Mouse (Mus musculus) left cerebral cortex, adult 9 months (tissue): ENCODE data around the gene Dpyd.

Source experiments
- DNase-seq, 2 experiments: peaks; one replicate each; pipeline ENCODE4 v3.0.0; 2022; ENCODE audit warnings: low spot score in 2 of 2

The Dpyd gene

DNA sequence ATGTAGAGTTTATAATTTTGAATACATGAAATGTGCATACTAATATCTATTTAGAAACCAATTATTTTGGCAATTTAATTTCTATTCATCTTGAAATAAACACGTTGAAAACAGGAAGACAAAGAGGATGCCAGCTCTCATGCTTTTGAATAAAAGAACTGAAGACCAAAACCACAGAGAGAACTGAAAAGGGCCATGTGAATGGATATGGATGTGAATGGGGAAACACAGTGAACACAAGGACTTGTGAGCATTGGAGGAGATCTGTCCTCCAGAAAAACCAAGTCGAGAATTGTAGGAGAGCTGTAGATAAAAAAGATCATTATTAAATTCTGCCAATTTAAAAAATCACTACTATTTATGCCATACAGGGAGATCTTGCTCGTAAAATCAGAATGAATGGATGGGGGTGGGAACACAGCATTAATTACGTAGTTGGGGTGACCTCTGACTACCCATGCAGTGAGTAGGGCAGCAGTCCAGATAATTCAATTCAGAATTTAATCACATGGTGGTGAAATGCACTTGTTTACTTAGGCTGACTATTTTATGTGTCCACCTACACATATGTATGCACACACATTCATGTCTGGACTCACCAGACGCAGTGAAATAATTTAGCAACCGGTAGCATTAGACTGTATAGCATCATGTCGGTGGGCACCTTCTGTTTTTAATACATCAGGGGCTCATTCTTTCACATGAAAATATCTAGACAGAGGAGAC is 114.3 kb downstream of the Dpyd start:
- DNase-seq: no peak

DNA sequence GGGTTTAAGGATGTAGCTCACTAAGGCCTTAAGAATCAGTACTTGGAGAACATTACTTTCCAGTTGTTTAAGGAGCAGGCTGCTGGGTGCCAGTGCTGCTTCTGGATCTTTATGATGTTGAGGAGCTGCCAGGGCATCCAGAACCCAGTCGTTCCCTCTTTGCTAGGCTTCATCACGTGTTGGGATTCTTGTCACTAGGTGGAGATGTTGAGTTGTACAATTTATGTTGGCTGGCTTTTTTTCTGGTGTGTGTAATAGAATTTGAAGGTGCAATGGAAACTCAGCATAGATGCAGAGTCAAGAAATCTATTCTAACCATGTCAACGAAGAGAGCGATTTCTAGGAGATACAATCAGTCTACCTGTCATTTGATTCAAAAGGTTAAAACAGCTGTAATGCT is 118.9 kb downstream of the Dpyd start:
- DNase-seq: no peak

DNA sequence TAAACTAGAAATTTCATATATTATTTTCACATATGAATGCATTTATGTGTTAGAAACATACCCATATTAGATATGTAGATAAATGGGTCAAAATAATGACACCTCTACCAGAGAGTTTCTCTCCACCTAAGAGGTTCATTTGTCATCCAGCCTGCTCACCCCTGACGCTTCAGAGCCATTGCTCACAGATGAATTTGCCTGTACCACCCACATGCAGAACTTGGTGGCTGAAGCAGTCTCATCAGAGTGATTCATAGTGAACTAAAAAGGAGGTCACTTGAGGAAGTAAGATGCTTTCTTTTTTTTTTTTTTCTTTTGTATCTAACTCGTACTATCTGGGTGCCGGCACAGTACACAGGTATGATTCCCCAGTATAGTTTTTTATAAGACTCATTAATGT is 188.3 kb downstream of the Dpyd start:
- DNase-seq: peak in 1 of 2 experiments; percentile 9

DNA sequence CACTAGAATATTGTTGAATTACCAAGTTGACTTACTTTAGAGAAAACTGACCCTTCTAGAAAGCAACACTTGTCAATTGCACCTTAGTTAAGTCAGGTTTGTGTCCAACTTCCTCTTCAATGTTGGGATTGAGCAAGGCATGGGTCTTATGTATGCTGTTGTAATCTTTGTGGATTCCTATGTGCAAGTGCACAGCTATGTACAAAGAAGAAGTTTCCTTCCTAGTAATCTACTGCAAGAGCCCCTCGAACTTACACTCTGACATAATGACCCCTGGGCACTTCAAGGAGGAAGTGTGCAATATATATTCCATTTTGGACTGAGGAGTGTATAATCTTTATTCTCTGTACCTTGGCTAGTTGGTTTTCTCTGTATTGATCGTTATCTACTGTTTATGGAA is 191.7 kb downstream of the Dpyd start:
- DNase-seq: no peak

DNA sequence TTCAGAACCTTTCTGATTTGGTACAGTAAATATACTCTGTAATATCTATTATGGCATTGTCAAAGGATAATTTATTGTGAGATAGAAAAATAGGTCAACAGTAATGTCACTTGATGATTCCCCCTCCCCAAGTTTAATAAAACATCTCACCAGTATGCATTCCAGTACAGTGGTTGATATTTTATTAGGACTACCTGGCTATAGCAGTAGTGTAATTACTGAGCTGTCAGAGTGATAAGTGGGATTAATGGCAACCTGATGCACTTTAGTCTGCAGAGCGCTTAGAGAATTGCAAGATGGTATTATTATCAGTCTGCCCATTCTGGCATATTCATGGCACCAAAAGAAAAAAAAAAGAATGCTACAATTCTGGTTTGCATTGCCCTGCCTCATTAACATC is 194.2 kb downstream of the Dpyd start:
- DNase-seq: no peak

DNA sequence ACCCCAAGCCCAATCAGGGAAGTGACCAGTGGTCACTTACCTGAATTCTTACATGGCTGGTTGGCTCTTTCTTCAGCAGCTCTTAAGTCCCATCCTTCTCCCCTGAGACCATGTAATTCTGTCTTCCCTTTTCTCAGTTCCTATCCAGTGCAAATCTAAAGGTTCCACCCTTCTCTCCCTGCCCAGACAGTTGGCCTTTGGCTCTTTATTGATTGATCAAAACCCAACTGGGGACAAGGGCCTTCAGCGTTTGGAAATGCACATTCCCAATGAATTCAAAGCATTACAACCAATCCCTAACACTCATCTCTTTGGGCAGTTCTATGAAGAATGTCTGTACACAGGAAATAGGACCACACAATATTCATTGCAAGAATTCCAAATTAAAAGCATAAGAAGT is 251.0 kb downstream of the Dpyd start:
- no peak for DNase-seq

DNA sequence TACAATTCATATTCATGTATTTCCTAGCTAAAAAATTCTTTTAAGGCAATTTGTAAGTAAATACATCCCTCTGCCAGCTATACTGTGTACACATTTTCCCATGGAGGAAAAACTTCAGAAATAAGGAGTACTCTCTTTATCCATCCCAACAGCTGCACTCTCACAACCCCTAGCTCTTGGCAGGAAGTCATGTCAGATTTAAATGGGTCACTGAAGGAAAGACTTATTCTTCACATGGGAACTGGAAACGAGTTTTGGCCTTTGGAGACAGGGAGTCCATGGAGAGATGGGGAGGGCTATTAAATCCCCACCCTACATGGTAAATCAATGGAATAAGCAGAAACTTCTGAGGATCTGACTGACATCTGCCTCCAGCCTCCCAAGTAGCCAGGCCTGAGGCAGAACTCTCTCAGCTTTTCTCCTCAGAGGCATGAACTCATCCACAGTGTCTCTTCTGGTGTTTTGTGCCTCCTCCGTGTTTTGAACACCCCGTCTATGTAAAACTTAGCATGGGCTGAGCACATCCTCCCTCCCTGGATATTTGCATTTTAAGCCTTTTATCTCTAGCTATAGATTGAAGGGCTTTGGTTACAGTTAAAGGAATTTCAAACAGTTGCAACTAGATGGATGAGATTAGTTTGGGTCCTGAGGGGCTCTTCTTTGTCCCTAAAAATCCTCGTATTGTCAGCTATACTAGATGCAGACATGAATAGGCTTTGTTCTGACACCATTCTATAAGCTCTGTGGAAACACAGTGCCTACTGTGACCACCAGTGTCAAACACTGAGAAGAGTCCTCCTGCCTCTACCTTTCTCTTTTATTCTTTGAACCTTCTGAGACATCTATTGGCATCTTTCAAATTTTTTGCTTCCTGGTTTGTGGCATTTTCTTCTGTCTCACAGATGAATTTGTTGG is 288.9 kb downstream of the Dpyd start:
- DNase-seq: no peak

DNA sequence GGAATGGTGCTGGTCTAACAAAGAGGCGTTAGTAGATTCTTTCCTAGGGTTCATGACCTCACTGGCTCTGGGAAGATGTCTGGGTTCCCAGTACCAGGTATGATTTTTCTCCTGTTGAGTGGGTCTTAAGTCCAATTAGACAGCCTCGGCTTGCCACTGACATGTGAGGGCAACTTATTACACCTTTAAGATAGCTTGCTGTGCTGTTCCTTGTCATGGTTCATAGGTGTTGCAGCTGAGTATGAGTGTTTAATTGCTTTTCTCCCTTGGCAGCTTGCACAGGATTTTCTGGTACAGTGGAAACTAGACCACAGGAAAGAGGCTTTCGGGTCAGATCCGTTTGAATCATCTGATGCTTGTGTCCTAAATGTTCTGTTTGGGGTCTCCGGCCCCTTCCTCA is 290.8 kb downstream of the Dpyd start:
- DNase-seq: no peak

DNA sequence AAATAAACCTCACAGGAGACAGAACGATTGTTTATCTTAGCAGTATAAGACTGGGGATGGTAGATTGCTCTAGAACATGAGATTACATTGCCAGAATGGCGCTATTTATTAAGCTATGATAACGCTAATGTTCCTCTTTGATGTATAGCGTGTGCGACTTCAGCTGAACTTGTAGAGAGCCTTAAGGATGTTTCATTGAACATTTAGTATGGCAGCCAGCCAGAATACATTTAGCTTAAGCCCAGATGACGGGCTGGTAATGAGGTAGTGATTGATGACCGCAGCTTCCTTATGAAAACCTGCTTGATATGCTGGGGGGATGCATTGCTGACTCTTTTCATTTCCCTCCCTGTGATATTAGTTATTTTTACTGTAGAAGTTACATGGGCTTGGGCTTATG is 293.5 kb downstream of the Dpyd start:
- no peak for DNase-seq

DNA sequence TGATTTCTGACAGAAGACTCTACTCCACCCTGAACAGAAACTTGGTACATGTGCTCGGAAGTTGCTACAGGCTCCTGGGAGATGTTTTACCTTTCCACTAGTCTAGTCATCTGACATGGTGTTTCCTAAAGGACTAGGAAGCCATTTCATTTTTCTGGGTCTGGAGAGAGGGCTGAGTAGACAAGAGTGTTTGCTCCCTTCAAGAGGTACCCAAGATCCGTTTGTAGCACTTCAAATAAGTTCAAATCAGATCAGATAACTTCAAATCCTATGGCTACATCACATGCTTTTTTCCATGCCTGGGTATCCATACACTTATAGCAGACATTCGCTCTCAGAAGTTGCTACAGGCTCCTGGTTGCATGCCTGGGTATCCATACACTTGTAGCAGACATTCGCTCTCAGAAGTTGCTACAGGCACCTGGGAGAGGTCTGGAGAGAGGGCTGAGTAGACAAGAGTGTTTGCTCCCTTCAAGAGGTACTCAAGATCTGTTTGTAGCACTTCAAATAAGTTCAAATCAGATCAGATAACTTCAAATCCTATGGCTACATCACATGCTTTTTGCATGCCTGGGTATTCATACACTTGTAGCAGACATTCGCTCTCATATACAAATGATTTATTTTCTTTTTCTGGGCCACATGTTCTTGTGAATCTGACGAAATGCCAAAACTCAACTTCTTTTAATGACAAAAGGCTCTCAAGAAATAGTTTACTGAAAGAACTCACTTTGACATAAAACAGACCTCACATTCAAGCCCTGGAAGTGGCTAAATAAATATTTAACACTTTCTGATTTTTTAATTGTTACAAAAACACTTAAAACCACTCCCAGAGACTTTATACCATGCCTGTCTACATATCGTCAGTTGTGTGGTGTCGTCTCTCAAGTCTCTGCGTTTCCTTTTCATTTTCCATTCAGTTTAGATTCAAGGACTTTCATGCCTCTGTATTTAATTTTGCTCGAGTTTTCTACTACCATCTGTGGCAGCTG is 307.5 kb downstream of the Dpyd start:
- DNase-seq: no peak

DNA sequence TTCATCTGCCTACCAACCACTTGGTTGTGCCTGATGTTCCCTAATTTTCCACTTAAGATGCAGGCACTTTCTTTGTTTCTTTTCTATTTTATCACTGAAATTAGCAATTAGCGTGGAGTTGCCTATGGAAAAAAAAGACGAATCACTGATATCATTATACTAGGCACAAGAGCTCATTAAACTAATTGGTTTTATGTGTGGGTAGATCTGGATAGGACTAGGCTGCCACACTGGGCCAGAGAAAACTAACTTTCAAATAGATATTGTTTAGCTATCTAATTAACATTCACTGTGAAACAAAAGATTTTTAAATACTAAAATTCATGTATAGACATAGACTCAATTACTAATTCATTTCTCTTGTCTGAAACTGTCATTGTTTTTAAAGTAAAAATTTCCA is 313.9 kb downstream of the Dpyd start:
- DNase-seq: no peak

DNA sequence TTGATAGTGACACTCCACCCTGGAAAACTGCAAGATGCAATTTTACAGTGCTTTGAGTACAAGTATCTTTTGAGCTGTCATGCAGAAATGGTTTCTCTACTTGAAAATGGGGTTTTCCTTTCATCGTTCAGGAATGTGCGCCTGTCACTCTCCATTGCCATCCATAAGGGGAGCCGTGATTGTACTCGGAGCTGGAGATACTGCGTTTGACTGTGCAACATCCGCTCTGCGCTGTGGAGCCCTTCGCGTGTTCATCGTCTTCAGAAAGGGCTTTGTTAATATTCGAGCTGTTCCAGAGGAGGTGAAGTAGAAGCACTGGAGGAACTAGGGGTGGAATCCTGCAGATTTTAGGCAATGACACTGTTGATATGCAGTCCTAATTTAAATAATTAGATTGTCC is 337.1 kb downstream of the Dpyd start:
- DNase-seq: no peak

DNA sequence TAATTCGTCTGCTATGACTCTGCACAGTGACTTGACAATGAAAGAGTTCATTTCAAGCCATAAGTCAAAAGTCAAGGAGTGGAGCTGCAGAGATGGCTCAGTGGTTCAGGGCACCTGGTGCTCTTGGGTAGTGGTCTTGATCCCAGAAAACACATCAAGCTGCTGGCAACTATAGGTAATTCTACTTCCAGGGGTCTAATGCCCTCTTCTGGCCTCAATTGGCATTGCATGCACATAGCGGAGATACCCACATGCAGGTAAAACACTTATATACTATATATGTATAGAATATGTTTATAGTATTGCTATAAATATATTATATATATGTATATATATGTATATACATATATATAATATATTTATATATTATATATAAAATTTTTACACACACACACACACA is 429.4 kb downstream of the Dpyd start:
- DNase-seq: no peak

DNA sequence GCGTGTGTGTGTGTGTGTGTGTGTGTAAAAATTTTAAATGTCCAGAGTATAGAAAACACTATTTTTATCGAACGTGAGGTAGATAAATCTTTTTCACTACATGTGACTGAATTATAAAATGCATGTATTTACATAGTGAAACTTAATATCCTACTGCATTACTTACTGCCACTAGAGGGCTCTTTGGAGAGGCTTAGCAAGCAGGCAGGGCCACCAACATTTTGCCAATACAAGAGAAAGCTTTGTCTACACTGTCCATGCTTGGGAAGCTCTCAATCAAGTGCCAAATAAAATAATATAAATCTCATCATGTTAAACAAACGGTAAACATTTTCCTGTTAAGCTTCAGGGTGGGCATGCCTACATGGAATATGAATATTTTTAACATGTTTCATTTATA is 429.9 kb downstream of the Dpyd start:
- DNase-seq: no peak

DNA sequence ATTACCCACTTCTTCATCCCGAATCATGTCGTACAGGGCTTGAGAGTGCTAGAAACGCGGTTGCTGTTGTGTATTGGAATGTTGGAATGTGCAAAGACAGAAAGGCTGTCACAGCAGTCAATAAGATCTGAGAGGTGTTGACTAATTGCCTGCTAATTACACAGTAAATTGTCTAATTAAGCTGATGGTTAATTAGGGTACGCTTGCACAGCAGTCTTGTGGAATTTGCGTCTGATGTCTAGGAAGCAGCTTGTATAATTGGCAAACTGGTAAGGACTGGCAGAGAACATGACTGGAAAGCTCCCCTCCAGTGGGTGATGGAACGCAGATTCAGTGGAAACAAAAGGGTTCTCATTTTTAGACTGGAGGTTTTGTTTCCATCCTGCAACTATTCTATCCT is 459.3 kb downstream of the Dpyd start:
- DNase-seq: no peak

DNA sequence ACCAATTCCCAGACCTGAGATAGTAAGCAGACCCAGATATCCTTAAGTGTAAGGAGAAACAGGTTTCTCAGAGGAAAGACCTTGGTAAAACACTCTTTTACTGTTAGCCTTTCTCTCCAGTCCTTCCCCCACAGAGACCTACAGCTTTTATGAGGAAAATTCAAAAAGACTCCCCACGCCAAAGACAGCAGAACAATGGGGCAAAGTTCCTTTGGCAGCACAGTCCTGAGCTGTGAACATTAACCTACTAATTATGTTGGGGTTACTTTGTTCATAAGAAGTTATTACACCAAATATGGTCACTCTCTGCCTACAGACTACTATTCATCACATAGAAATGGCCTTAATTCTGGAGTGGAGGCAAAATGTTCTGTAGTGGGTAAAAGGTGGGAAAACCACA is 480.7 kb downstream of the Dpyd start:
- DNase-seq: no peak

DNA sequence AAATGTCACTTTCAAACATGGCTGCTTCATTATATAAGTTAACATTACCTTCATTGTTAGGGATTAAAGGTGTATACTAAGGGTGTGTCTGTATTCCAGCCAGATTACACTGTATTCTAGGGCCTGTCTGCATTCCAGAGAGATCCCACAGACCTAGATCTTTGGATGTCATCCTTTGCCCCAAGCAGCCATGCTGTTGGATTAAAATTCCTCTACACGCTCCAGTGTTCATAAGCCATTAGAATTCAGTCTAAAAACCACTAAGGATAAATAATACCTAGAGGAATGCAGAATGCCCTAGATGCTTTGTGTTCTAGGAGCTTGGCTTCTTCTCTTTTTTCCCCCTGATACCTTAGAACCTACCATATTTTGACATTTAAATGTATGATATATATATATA is 494.2 kb downstream of the Dpyd start:
- DNase-seq: no peak

DNA sequence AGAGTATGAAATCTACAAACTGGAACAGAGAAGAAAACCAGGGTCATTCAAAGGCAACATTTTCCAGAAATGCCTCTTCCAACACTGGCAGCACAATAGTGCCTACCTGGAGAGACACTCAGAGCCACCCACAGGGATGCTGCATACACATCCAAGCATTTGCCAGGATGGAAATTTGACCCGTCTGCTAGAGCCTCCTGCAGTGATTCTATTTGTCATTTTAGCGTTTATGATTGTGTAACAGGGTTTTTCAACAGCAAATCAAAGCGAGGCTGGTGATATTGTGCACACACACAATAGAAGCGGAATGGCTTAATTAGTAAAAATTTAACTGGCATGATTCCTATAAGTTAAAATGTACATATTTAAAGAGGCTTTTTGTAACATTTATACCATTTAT is 501.3 kb downstream of the Dpyd start:
- DNase-seq: no peak

DNA sequence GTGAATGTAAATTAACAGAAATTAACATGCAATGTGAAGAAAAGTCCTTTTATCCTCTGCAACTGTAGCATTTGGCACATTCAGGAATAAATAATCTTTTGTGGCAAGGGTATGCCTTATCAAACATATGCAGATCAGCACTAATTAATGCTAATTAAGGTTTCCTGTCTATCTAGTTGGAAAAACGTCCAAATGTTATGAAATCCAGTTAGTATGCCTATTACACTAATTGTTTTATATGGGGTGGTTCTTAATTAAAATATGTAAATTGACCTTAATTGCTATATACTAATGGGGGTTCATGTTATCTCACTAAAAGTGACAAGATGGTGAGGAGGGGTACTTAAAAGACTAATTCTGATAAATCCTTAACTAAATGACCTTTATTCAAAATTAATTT is 501.7 kb downstream of the Dpyd start:
- no peak for DNase-seq

DNA sequence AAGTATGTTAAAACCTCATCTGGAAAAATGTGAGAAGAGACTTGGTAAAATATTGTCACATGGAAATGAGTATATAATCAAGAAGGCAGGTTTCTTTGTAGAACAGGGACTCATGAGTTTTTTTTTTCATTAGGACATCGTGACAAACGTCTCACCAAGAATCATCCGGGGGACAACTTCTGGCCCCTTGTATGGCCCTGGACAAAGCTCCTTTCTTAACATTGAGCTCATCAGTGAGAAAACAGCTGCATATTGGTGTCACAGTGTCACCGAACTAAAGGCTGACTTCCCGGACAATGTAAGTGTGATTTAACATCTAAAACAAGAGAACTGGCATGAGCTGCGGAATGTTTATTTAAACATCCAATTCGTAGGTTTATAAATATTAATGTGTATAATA is 502.8 kb downstream of the Dpyd start:
- DNase-seq: no peak

DNA sequence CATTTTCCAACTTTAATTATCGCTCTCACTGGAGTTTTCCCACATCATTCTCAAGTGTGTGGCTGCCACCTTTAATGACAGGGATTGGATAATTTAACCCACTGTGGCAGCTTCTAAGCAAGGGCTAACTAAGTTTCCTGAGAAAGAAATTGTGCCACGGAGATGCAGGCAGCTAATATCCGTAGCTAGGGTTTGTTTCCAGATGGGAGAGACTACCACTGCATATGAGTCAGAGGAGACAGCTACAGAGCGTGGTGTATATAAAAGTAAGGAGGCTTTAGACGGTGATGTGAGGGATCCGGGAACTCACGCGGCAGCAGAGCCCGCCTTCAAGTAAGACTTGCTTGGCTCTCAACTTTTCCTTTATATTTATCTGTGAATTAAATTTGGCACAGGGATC is 505.3 kb downstream of the Dpyd start:
- peak; percentile 9 to 11 for DNase-seq

DNA sequence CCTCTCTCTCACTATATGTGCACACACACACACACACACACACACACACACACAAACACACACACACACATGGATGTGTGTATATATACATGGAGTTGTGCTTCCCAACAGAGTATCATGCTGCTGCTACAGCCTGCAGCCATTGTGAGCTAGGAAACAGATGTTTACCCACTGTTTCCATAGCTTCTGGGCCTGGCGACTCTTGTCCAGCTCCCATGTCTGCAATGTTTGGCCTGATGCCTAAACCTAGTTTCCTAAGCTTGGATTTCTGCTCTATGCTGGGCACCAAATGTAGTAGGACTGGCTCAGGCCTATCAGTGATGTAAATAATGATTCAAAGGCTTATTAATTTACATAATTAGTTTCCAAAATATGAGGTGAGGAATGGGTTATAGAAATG is 524.7 kb downstream of the Dpyd start:
- no peak for DNase-seq
